Mouse (Mus musculus) kidney, adult 8-10 months (tissue): ENCODE results near the gene Uvssa.
"Not testable (repeated sequence)": the region's sequence is repeated elsewhere in the genome, so short reads cannot be mapped to it uniquely, and the experiment has no call there.

Source experiments
- DNase-seq, 2 experiments: peaks; one replicate each; pipeline ENCODE4 v3.0.0; 2022

Uvssa gene

DNA sequence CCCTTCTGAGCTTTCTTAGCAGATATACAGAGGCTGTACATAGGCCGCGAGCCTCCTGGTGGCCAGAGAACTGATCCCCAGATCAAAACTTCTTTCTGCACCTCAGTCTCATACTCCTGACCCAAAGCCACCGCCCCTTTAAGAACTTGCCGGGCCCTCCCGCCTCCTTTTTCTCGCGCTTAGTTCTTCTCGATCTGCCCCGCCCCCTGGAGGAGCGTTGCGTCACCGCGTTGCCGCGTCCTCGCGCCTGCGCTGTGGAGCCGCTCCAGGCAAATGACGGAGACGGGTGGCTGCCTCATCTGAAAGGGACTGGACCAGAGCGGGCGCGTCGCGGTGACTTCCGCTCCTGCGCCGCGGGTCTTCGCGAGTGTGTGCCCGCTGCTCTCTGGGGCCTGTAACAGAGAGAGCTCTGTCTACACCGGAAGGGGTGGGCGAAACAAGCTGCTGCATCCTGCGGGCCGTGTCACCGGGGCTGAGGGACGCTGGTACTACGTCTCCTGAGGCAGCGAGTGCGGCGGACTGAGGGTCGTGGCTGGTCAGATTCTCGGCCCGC is at the start of gene Uvssa:
Gene Uvssa, plus strand, starts transcription at position 248 of the 553 bp plus-strand sequence.
- DNase-seq: peak; percentile 98 to 99

DNA sequence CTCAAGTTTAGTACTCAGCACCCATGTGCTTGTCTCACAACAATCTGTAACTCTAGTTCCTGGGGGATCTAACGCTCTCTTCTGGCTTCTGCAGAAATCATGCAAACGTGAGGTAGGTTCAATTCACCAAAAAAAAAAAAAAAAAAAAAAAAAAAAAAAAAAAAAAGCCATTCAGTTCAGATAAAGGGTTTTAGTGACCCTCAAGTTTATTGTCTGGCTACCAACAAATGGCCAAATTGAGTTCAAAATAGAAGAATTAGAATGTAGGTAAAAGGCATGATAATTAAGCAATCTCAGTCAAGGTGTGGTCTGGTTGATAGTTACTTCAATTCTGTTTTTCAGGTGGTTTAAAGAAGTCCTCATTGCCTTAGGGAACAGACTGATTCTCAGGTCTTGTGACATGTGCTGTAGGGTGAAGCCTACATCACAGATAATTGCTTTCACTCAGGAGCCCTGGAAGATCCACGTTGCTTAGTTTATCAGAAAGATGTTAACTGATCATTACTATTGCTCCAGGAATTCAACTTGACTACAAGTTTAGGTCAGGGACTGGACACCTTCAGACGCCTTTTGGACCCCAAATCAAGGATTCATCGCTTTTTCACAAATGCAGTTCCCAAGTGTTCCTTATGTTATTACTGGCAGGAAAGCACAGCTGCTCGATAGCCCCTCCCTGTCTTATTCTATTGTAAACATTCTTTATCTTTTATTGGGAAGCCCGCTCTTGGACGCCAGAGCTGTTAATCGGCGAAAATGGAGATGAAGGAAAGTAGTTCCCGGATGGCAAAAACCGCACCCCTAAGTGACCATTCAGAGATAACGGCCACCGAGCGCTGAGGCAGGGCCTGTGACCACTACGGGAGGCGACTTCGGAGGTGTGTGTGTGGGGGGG is 43.7 kb upstream of the Uvssa start:
- no peak for DNase-seq

DNA sequence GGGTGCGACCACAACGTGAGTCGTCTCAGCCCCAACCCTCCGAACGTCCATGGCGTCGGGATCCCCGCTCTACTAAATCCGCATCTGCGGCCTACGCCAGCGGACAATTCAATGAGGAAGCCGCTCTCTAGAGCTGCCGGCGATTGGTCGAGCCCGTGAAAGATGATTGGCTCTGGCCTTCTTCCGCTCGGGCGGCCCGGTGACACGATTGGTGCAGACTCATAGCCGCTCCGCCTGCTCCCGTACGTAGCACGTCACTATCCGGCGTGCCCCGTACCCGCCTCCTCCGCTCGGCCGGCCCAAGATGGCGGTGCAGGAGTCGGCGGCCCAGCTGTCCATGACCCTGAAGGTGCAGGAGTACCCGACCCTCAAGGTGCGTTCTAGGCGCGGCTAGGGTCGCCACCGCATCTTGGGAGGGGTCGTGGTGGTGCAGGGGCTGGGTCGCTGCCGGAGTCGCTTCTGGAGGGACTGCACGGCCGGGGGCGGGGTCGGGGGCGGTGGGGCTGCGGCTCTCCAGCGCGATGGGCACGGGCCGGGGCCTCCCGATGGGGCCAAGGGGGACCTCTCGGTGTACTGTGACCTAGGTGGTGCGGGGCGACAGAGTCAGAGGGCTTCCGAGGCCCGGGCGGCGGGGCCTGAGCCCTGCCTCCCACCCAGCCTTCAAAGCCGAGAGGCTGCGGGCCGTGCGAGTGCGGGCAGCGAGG is 42.9 kb upstream of the Uvssa start, which contains the start of gene Maea:
Gene Maea, plus strand, starts transcription at position 237 of the 704 bp plus-strand sequence.
- peak; percentile 97 for DNase-seq

DNA sequence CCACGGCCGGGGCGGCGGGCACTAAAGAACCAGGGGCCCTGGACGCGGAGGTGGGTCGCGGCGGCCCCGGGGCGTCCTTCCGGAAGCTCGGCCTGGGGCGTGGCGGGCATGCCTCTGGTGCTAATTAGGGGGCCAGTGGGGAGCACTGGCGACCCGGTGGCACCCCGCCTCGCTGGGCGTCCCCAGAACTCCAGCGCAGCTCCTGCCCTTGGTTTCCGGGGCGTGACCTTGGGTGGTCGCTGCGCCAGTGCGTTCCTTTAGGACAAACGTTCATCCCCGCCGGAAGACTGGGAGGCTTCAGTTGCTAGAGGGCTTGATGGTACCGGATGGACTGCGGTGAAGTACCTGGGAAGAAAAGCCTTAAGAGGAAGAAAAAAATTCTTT is 42.4 kb upstream of the Uvssa start:
- DNase-seq: peak in 1 of 2 experiments; percentile 27

DNA sequence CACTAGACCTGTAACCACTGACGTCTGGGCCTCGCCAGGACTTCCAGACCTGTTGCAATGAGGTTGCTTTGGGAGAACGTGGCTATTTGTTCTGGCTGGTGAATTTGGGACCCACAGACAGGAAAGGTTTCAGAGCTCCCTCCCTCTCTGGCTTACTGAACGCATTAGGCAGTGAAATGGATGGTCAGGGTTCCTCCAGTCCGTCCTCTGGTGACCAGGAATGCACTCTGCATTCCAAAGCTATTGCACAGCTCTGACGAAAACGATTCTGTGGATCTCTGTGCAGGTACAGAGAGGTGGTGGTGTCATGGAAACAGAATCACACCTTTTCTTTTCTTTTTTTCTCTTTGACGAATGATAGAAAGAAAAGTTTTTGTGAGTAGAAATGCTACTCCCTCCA is 41.1 kb upstream of the Uvssa start:
- DNase-seq: no peak

DNA sequence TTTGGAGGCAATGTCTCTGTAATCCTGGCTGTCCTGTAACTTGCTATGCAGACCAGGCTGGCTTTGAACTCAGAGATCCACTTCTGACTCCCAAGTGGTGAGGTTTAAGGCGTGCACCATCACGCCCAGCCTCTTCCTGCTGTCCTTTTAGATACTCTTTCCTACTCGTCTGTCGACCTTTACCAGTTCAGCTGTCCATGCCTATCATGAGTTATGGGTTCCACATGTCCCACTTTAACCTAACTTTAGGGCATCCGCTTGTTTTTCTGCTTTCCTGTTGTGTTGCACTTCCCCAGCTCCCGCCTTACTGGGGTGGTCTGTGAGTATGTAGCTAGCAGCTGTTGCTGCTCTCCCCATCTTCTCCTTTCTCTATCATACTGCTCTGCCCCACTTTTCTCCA is 37.2 kb upstream of the Uvssa start:
- no peak for DNase-seq

DNA sequence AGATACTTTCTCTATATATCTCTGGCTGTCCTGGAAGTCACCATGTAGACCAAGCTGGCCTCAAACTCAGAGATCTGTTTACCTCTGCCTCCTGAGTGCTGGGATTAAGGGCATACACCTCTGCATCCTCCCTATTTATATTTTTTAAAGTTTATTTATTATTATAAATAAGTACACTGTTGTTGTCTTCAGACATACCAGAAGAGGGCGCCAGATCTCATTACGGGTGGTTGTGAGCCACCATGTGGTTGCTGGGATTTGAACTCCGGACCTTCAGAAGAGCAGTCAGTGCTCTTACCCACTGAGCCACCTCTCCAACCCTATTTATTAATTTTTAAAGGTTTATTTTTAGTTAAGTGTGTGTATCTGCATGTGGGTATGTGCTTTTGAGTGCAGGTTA is 36.1 kb upstream of the Uvssa start:
- DNase-seq: not testable (repeated sequence)

DNA sequence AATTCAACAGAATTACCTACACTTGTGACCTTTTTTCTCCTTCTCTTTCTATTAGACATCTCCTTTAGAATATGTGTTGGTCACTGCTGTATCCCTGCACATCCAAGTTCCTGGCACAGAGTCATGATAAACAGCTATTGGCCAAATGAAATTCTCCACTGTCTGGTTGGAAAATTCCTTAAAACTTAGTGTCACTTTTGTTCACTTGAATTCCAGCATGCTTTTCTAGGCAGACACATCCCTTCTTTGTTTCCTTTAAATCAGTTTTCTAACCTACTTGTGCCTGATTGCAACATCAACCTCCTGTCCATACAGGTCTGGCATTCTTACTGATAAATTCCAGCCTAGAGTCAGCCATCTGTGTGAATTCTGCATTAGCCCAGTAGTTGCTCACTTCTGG is 35.5 kb upstream of the Uvssa start:
- no peak for DNase-seq

DNA sequence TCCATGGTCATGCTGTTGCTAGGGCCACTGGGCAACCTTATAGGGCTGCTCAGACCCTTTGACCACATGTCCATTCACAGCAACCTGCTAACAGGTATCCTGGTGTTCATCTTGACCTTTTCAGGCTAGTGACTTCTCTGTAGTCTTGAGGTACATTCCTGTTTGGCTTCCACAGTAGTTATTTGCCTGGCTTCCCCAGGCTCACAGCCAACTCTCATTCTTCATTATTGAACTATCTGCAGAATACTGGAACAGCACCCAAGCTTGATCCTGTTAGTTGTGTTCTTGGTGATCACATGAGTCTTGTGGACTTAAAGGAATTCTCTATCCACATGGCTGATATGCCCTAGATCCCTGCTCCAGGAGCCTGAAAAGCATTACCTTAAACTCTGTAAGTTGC is 34.8 kb upstream of the Uvssa start:
- peak; percentile 54 to 62 for DNase-seq

DNA sequence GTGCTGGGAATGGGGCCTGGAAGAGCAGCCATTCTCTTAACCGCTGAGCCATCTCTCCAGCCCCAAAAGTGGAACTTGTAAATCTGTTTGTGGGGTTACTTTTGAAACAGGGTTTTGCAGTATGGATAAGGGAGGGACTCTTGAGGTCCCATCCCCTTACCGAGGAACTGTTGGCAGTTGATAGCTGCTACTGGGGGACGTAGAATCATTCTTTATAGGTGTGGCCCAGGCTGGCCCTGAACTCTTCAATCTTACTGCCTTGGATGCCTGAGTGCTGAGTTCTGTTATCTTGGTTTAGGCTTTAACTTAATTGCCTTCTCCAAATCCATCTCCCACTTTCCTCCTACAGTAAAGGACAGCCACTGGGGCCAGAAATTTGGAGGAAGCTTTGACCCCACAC is 34.3 kb upstream of the Uvssa start:
- no peak for DNase-seq

DNA sequence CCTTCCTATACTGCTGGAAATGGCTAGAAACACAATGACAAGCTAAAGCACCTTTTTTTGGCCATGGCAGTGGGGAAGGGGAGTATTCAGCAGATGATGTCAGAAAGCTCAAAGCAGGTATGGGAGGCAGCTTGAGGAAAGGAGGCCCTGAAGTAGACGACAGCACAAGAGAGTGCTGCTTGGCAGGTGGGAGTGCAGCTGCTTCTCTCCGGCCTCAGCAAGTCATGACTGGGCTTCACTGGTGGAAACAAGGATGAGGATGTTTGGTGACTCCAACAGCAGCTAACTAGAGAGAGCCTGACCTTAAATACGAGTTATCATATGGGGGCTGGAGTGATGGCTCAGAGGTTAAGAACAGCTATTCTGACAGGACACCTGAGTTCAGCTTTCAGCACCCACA is 30.7 kb upstream of the Uvssa start:
- DNase-seq: no peak

DNA sequence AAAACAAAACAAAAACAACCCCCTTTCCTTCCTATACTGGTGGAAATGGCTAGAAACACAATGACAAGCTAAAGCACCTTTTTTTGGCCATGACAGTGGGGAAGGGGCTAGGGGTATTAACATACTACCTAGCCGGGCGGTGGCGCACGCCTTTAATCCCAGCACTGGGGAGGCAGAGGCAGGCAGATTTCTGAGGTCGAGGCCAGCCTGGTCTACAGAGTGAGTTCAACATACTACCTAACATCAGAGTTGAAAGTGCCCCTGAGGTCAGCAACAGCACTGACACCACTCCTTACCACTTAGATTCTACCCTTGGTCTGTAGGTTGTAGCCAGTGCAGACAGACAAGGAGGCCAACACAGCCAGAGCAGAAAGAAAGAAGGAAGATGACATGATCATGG is 29.1 kb upstream of the Uvssa start:
- no peak for DNase-seq

DNA sequence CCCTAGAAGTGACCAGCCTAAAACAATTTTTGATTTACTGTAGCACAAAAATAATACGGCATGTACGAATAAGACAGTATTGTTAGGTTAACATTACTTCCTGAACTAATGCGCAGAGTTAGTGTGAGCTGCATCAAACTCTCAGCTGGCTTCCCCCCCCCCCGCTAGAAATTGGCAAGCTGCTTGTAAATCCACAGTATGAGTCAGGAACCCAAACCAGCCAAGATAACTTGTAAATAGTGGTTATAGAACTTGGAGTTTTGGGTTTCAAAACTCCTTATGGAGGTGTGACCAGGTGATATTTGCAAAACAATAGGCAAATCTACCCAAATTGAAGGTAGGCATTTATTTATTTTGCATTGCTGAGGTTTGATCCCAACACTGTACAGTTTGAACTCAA is 28.6 kb upstream of the Uvssa start:
- DNase-seq: no peak

DNA sequence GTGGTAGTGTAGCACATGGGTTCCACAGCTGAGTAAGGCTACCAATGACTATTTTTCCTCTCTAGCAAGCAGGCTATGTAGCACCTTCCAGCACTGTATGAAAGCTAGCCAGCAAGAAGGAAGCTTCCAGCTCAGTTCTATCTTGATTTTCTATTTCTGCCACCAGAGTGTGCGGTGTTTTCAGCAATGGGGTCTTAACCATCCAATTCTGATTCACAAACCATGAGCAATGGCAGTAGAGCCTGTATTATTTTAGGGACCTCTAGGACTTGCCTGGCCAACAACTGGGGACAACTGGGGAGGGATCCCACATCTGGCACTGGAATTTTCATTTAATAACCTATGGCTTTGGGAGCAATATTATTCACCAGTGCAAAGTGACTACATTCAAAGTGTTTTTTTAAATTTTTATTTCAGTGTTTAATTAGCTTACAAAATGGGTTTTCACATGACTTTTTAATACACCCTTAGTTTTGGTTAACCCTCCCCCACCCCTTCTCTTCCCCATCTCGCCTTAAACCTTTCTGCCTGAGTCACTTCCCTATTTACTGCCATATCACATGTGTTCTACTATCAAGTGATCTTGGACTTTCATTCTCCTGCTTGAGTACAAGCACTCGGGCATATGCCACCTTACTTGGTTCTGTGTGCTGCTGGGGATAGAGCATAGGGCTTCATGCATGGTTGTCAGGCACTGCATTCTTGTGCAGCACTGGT is 26.6 kb upstream of the Uvssa start:
- no peak for DNase-seq

DNA sequence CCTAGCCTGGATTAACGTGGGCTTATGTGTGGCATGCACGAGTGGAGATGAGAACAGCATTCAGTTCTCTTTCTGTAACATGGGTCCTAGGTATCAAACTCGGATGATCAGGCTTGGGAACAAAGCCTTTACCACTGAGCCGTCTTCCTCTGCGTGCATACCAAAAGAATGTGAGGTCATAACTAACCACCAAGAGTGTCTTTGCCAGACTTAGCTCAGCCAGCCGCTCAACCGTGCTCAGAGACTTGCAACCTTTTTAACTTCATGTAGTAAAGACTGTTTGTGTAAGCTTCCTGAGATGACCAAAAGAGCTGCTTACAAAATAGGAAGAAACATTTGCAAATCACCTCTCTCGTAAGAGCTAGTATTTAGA is 26.1 kb upstream of the Uvssa start:
- no peak for DNase-seq

DNA sequence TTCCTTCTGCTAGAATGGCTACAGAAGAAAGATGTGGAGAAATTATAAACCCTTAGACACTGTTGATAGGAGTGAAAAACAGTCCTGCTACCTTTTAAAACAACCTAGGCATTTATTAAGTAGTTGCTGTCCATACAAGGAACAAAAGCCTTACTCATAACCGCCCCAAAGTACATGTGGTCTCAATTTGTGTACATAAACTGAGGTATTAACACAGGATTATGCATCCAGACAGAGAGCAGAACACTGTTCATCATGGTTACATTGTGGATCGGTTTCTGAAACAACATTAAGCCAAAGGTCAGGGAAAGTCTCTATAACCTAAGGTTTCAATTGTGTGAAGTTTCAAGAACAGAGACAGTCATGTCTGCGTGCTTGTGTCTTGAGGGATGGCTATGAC is 25.3 kb upstream of the Uvssa start:
- no peak for DNase-seq

DNA sequence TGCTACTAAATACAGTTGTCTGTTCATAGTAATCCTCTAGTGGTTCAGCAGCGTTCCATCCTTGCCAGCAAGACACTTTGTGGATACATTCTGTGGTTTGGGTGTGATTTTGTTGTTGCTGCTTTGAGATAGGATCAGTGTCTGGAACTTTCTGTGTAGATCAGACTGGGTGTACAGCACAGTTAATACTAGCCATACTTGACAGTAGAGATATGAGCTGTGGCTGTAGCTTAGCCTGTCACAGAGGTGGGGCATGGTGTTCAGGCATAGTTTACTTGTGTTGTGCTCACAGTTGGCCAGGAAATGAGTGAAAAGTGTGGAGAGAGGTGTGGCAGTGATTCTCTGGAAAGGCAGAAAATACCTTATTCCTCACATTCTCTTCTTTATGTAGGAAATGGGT is 20.9 kb upstream of the Uvssa start:
- DNase-seq: no peak

DNA sequence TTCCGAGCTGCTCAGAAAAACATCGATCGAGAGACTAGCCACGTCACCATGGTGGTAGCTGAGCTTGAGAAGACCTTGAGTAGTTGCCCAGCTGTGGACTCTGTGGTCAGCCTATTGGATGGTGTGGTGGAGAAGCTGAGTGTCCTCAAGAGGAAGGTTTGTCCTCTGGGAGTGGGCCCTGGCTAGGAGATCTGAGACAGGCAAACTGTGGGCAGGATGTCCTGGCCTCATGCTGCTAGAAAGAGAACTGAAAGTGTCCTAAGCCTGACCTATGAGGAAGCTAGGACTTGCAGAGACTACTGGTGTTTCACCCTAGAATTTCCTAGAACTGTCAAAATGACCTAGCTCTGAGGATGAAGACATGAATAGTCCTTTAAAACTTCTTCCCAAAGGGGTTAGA is 19.9 kb upstream of the Uvssa start:
- no peak for DNase-seq

DNA sequence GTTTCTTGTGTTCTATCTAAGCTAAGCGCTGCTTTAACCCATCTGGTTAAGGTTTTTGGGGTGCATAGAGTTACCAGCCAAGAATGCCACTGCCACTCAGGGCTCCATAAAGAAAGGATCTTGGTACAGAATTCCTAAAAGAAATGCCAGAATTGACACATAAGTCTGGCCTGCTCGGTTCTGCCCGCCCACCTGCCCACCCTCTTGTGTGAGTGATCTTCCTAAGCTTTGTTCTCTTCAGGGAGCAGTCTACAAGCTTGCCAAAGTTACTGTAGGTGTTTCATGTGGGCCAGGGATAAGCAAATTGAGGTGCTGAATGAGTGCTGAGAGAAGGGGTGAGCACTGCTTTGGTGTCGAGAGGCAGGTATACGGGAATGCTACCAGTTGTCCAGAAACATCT is 15.1 kb upstream of the Uvssa start:
- no peak for DNase-seq

DNA sequence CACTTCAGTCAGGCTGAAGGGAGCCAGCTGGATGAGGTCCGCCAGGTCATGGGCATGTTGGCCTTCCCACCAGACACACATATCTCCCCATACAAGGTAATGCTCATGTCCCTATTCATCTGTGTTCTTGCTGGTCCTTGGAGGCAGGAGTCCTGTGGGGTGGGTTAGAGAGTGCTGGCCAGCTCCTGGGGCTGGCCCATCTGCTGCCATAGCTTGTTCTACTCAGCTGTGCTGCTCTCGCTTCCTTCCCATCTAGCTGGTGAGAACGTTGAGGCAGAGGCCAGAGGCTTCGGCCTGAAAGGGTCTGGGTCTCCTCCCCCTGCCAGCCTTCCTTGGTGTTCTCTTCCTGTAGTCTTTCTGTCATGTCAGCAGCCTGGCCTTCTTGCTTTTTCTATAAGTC is 9.7 kb upstream of the Uvssa start:
- DNase-seq: no peak

DNA sequence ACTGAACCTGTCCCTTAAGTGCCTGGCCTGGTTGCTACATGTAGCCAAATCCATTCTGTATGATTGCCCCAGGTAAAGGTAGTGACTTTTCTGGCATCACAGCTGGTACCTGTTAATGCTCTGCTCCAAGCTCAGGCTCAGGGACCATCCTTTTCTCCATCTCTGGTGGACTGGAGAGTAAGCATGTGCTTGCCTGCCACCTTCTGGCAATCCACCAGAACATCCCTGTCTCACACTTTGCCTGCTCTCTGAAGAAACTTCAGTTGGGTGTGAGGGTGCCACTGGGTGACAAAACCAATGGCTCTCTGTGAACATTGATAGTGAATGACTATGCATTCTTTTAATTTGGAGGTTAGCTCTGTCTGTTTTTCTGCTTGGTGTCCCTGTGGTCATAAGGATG is 7.2 kb upstream of the Uvssa start:
- DNase-seq: no peak

DNA sequence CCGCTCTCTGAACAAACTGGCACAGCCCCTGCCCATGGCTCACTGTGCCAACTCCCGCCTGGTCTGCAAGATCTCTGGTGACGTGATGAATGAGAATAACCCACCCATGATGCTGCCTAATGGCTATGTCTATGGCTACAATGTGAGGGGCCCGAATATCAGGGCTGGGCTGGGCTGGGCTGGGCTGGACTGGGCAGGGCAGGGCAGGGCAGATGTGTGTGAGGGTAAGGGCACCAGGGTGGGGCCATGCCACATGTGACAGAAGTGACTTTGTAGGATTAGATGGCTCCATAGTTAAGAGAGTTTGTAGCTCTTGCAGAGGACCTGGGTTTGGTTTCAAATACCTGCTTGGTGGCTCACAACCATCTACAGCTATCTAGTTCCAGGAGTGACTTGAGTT is 6.7 kb upstream of the Uvssa start:
- DNase-seq: no peak

DNA sequence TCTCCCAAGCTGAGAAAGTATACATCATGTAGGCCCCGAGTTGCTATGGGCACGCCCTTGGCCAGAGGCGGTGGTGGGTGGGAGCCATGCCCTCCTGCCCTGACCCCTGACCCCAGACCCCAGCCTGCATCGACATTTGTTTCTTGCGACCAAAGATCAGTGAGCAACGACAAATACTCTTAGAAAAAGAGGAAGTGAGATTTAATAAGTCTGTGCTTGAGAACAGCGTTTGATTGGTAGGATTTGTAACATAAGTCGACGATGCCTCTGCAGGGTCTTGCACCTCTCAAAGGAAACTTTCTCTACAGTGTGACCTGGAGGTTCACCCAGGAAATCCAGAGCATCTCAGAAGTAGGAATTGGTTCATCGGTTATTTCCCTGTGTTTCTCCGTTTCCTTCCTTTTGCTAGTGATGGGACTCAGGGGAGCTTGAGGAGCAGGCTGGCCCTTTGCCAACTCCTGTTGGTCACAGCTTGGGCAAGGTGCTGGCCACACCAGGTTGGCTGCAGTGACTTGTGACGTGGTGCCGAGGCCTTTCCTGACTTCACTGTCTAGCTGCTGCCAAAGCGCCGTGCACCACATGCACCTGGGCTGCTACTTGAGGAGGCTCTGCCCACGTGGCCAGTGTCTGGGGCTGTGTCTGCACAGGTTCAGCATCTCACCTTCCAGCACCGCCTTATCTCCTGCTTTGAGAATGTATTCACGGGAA is 5.9 kb upstream of the Uvssa start:
- no peak for DNase-seq
